Mouse (Mus musculus): ENCODE results near the gene AB124611.
A peak's percentile ranks its signal among the peaks of the same experiment; 100 is the strongest.

The AB124611 gene

GRCm38 (mm10) chr9:21497050-21497542, 28.9 kb upstream of the AB124611 start:
- Histone ChIP-seq H3K4me1 (replicated peaks; ENCODE audit: low read depth, low read length) (peaks cover 58% of the 10 kb centered on the region), H3K27me3 (ENCODE audit: insufficient read depth, low read length) (no peaks in the 10 kb centered on the region), H3K9me3 (ENCODE audit: low read length) (no peaks in the 10 kb centered on the region), H3K4me3 (replicated peaks; ENCODE audit: low read length) (peak overlapping the region; percentile 69), H3K36me3 (ENCODE audit: insufficient read depth, low read length) (peaks cover 79% of the 10 kb centered on the region)
- TF ChIP-seq POU5F1 (IDR thresholded peaks at IDR 0.05; ENCODE audit: borderline replicate concordance, low read length) (no peak), CTCF (conservative IDR thresholded peaks at IDR 0.05; ENCODE audit: low read length) (no peak), NANOG (IDR thresholded peaks at IDR 0.05; ENCODE audit: borderline replicate concordance, low read length) (no peak)

GRCm38 (mm10) chr9:21497664-21498063, 28.3 kb upstream of the AB124611 start:
- TF ChIP-seq NANOG (IDR thresholded peaks at IDR 0.05; ENCODE audit: borderline replicate concordance, low read length) (no peak), POU5F1 (IDR thresholded peaks at IDR 0.05; ENCODE audit: borderline replicate concordance, low read length) (no peak), CTCF (conservative IDR thresholded peaks at IDR 0.05; ENCODE audit: low read length) (no peak)
- Histone ChIP-seq H3K4me3 (replicated peaks; ENCODE audit: low read length) (peak overlapping the region; percentile 69; the same call in 1 of the 2 replicates), H3K9me3 (ENCODE audit: low read length) (no peaks in the 10 kb centered on the region), H3K27me3 (ENCODE audit: insufficient read depth, low read length) (no peaks in the 10 kb centered on the region), H3K4me1 (replicated peaks; ENCODE audit: low read depth, low read length) (peaks cover 54% of the 10 kb centered on the region), H3K36me3 (ENCODE audit: insufficient read depth, low read length) (peaks cover 80% of the 10 kb centered on the region)

GRCm38 (mm10) chr9:21498284-21498902, 27.6 kb upstream of the AB124611 start:
- Histone ChIP-seq H3K36me3 (ENCODE audit: insufficient read depth, low read length) (peaks cover 80% of the 10 kb centered on the region), H3K27me3 (ENCODE audit: insufficient read depth, low read length) (no peaks in the 10 kb centered on the region), H3K4me1 (replicated peaks; ENCODE audit: low read depth, low read length) (peaks cover 47% of the 10 kb centered on the region), H3K9me3 (ENCODE audit: low read length) (no peaks in the 10 kb centered on the region), H3K4me3 (replicated peaks; ENCODE audit: low read length) (no peak overlapping the region)
- no peak for TF ChIP-seq CTCF (conservative IDR thresholded peaks at IDR 0.05; ENCODE audit: low read length)
- TF ChIP-seq POU5F1 (IDR thresholded peaks at IDR 0.05; ENCODE audit: borderline replicate concordance, low read length): no peak
- no peak for TF ChIP-seq NANOG (IDR thresholded peaks at IDR 0.05; ENCODE audit: borderline replicate concordance, low read length)

GRCm38 (mm10) chr9:21503352-21503751, 22.6 kb upstream of the AB124611 start:
- Histone ChIP-seq H3K27me3 (ENCODE audit: insufficient read depth, low read length) (no peaks in the 10 kb centered on the region), H3K36me3 (ENCODE audit: insufficient read depth, low read length) (peaks cover 85% of the 10 kb centered on the region), H3K4me1 (replicated peaks; ENCODE audit: low read depth, low read length) (peaks cover 31% of the 10 kb centered on the region), H3K4me3 (replicated peaks; ENCODE audit: low read length) (no peak overlapping the region), H3K9me3 (ENCODE audit: low read length) (no peaks in the 10 kb centered on the region)
- no peak for TF ChIP-seq NANOG (IDR thresholded peaks at IDR 0.05; ENCODE audit: borderline replicate concordance, low read length)
- TF ChIP-seq CTCF (conservative IDR thresholded peaks at IDR 0.05; ENCODE audit: low read length): no peak
- TF ChIP-seq POU5F1 (IDR thresholded peaks at IDR 0.05; ENCODE audit: borderline replicate concordance, low read length): no peak

- H3K27me3 ChIP-seq (ENCODE audit: insufficient read depth, low read length): no peaks in the 10 kb centered on the region
- H3K9me3 ChIP-seq (ENCODE audit: low read length): no peaks in the 10 kb centered on the region
- TF ChIP-seq NANOG (IDR thresholded peaks at IDR 0.05; ENCODE audit: borderline replicate concordance, low read length) (no peak), CTCF (conservative IDR thresholded peaks at IDR 0.05; ENCODE audit: low read length) (no peak), POU5F1 (IDR thresholded peaks at IDR 0.05; ENCODE audit: borderline replicate concordance, low read length) (no peak)
- H3K4me1 ChIP-seq (replicated peaks; ENCODE audit: low read depth, low read length): peaks cover 45% of the 10 kb centered on the region
- H3K36me3 ChIP-seq (ENCODE audit: insufficient read depth, low read length): peaks cover 75% of the 10 kb centered on the region
- no peak overlapping the region for H3K4me3 ChIP-seq (replicated peaks; ENCODE audit: low read length)
Observed at GRCm38 (mm10) chr9:21505767-21506166, 20.2 kb upstream of the AB124611 start.

- TF ChIP-seq CTCF (conservative IDR thresholded peaks at IDR 0.05; ENCODE audit: low read length): no peak
- H3K4me1 ChIP-seq (replicated peaks; ENCODE audit: low read depth, low read length): peaks cover 53% of the 10 kb centered on the region
- no peaks in the 10 kb centered on the region for H3K9me3 ChIP-seq (ENCODE audit: low read length)
- 0 out of 2 replicates have a peak overlapping the region, but pooled peaks have one; percentile 13 for H3K4me3 ChIP-seq (replicated peaks; ENCODE audit: low read length)
- H3K27me3 ChIP-seq (ENCODE audit: insufficient read depth, low read length): no peaks in the 10 kb centered on the region
- H3K36me3 ChIP-seq (ENCODE audit: insufficient read depth, low read length): peaks cover 62% of the 10 kb centered on the region
Observed at GRCm38 (mm10) chr9:21507753-21508430, 18.1 kb upstream of the AB124611 start.

GRCm38 (mm10) chr9:21508871-21509404, 17.0 kb upstream of the AB124611 start:
- H3K9me3 ChIP-seq (ENCODE audit: low read length): peaks cover 8% of the 10 kb centered on the region
- peaks cover 53% of the 10 kb centered on the region for H3K4me1 ChIP-seq (replicated peaks; ENCODE audit: low read depth, low read length)
- TF ChIP-seq CTCF (conservative IDR thresholded peaks at IDR 0.05; ENCODE audit: low read length) (no peak), POU5F1 (IDR thresholded peaks at IDR 0.05; ENCODE audit: borderline replicate concordance, low read length) (no peak), NANOG (IDR thresholded peaks at IDR 0.05; ENCODE audit: borderline replicate concordance, low read length) (no peak)
- H3K27me3 ChIP-seq (ENCODE audit: insufficient read depth, low read length): no peaks in the 10 kb centered on the region
- H3K36me3 ChIP-seq (ENCODE audit: insufficient read depth, low read length): peaks cover 54% of the 10 kb centered on the region
- peak overlapping the region; percentile 93 for H3K4me3 ChIP-seq (replicated peaks; ENCODE audit: low read length)

GRCm38 (mm10) chr9:21509772-21510688, 15.9 kb upstream of the AB124611 start, which contains the start of gene Tmed1:
TSS of gene Tmed1 (minus strand) at chr9:21510252.
- Histone ChIP-seq H3K27me3 (ENCODE audit: insufficient read depth, low read length) (no peaks in the 10 kb centered on the region), H3K4me3 (replicated peaks; ENCODE audit: low read length) (peak within 1 kb of the TSS; percentile 93), H3K4me1 (replicated peaks; ENCODE audit: low read depth, low read length) (peaks cover 59% of the 10 kb centered on the region), H3K36me3 (ENCODE audit: insufficient read depth, low read length) (peaks cover 43% of the 10 kb centered on the region), H3K9me3 (ENCODE audit: low read length) (peaks cover 8% of the 10 kb centered on the region)
- TF ChIP-seq NANOG (IDR thresholded peaks at IDR 0.05; ENCODE audit: borderline replicate concordance, low read length) (no peak), CTCF (conservative IDR thresholded peaks at IDR 0.05; ENCODE audit: low read length) (no peak), POU5F1 (IDR thresholded peaks at IDR 0.05; ENCODE audit: borderline replicate concordance, low read length) (no peak)

All from E14TG2a.4 (cell line).